Mouse (Mus musculus) embryonic facial prominence, embryonic 13.5 days (tissue): ENCODE data around the gene Meis1. TPM values are rescaled to one million over a fixed set of nuclear protein-coding genes. Genes with fewer than 3 reads are reported as not detected.

Experiments
- ATAC-seq: fragments of 200-750 bp; cut with Nextera tagmentation; 2 replicates; pipeline ENCODE4 v1.8.0; 2017; ENCODE audit warnings: low read depth; ENCODE audit not compliant: insufficient number of reproducible peaks, insufficient read depth, low FRiP score, low TSS enrichment
- H3K27ac ChIP-seq: fragments of 300-500 bp; sonication (generic); 2 replicates; pipeline ENCODE4 v1.5.1; 2015; ENCODE audit warnings: moderate library complexity, mild to moderate bottlenecking, inconsistent platforms
- H3K27me3 ChIP-seq: fragments of 300-500 bp; sonication (generic); 2 replicates; pipeline ENCODE4 v1.6.1; 2015; ENCODE audit warnings: mild to moderate bottlenecking, inconsistent platforms
- H3K36me3 ChIP-seq: fragments of 300-500 bp; sonication (generic); 2 replicates; pipeline ENCODE4 v1.6.1; 2015; ENCODE audit warnings: mild to moderate bottlenecking, inconsistent platforms
- H3K4me1 ChIP-seq: fragments of 300-500 bp; sonication (generic); 2 replicates; pipeline ENCODE4 v1.6.1; 2015; ENCODE audit warnings: inconsistent platforms
- H3K4me2 ChIP-seq: fragments of 300-500 bp; sonication (generic); 2 replicates; pipeline ENCODE4 v1.6.1; 2015; ENCODE audit warnings: moderate library complexity, mild to moderate bottlenecking, inconsistent platforms
- H3K4me3 ChIP-seq: fragments of 300-500 bp; sonication (generic); 2 replicates; pipeline ENCODE4 v1.5.1; 2015; ENCODE audit warnings: mild to moderate bottlenecking, inconsistent platforms
- H3K9ac ChIP-seq: fragments of 300-500 bp; sonication (generic); 2 replicates; pipeline ENCODE4 v1.6.1; 2015; ENCODE audit warnings: mild to moderate bottlenecking, inconsistent platforms
- H3K9me3 ChIP-seq: fragments of 300-500 bp; sonication (generic); 2 replicates; pipeline ENCODE4 v1.6.1; 2016; ENCODE audit warnings: inconsistent platforms
- WGBS: fragments of 180-500 bp; shearing (Covaris S2); methylation state at CpG from one replicate; pipeline ENCODE4 v1.1.7; 2015; ENCODE audit warnings: mixed read lengths; 5-methylcytosine and 5-hydroxymethylcytosine counted together
- polyA plus RNA-seq: library from polyadenylated mRNA; unstranded; fragments of >200 nt; fragmentation: Nextera tagmentation; extraction: Ambion mirVana; gene quantifications from 2 replicates; pipeline ENCODE4 v1.2.1, GENCODE M21; 2015

Gene Meis1
- polyA plus RNA-seq, 1 experiment from 2014 or later: 47.4 TPM

- peaks cover 36% of the 10 kb centered on the region for H3K27me3 ChIP-seq
- no peaks in the 10 kb centered on the region for H3K9me3 ChIP-seq
- H3K4me3 ChIP-seq: peak overlapping the region; percentile 50
- H3K9ac ChIP-seq: peak overlapping the region; percentile 67
- peaks cover 32% of the 10 kb centered on the region for H3K4me1 ChIP-seq
- ATAC-seq: peak; percentile 76
- H3K27ac ChIP-seq: peak overlapping the region; percentile 85
- peak overlapping the region; percentile 88 for H3K4me2 ChIP-seq
- under 1% methylated on average over 23 of the region's 27 CpGs for WGBS
- no peaks in the 10 kb centered on the region for H3K36me3 ChIP-seq
These were observed 141.2 kb downstream of the Meis1 start for GRCm38 (mm10) chr11:18877626-18878011.

- Histone ChIP-seq H3K27ac (peak overlapping the region; percentile 66), H3K27me3 (peaks cover 36% of the 10 kb centered on the region), H3K9ac (peak overlapping the region; percentile 71), H3K36me3 (no peaks in the 10 kb centered on the region), H3K4me2 (peak overlapping the region; percentile 88), H3K4me3 (peak overlapping the region; percentile 50), H3K9me3 (no peaks in the 10 kb centered on the region), H3K4me1 (peaks cover 32% of the 10 kb centered on the region)
- WGBS: under 1% methylated on average over 36 of the region's 40 CpGs
- peak; percentile 22; the same call in 1 of the 2 replicates for ATAC-seq
These were observed 141.7 kb downstream of the Meis1 start for GRCm38 (mm10) chr11:18876886-18877625.

- Histone ChIP-seq H3K4me1 (peaks cover 38% of the 10 kb centered on the region), H3K9ac (peak overlapping the region; percentile 71)
These were observed 142.6 kb downstream of the Meis1 start for GRCm38 (mm10) chr11:18875911-18876885.

GRCm38 (mm10) chr11:18875001-18875902, 143.5 kb downstream of the Meis1 start:
- no peak; the same call in 1 of the 2 replicates for ATAC-seq
- H3K4me3 ChIP-seq: peak overlapping the region; percentile 50

More at GRCm38 (mm10) chr11:18875911-18876885, 142.6 kb downstream of the Meis1 start:
- peaks cover 38% of the 10 kb centered on the region for H3K27me3 ChIP-seq
- H3K4me3 ChIP-seq: peak overlapping the region; percentile 50
- H3K27ac ChIP-seq: peak overlapping the region; percentile 66
- H3K9me3 ChIP-seq: no peaks in the 10 kb centered on the region
- no peaks in the 10 kb centered on the region for H3K36me3 ChIP-seq
- no peak; the same call in 1 of the 2 replicates for ATAC-seq
- WGBS: 4% methylated on average over 27 of the region's 27 CpGs
- H3K4me2 ChIP-seq: peak overlapping the region; percentile 88

GRCm38 (mm10) chr11:18874278-18875000, 144.3 kb downstream of the Meis1 start:
- H3K27ac ChIP-seq: no peak overlapping the region
- no peak for ATAC-seq
- 2% methylated on average over 18 of the region's 18 CpGs for WGBS
- peaks cover 56% of the 10 kb centered on the region for H3K27me3 ChIP-seq
- no peak overlapping the region for H3K9ac ChIP-seq
- H3K4me1 ChIP-seq: peaks cover 49% of the 10 kb centered on the region
- H3K4me2 ChIP-seq: peak overlapping the region; percentile 88
- no peaks in the 10 kb centered on the region for H3K9me3 ChIP-seq
- no peaks in the 10 kb centered on the region for H3K36me3 ChIP-seq
- H3K4me3 ChIP-seq: peak overlapping the region; percentile 50

More at GRCm38 (mm10) chr11:18875001-18875902, 143.5 kb downstream of the Meis1 start:
- H3K9ac ChIP-seq: 0 out of 2 replicates have a peak overlapping the region, but pooled peaks have one; percentile 16
- H3K27me3 ChIP-seq: peaks cover 48% of the 10 kb centered on the region
- 1% methylated on average over 27 of the region's 27 CpGs for WGBS
- peak overlapping the region; percentile 66; the same call in 1 of the 2 replicates for H3K27ac ChIP-seq
- H3K36me3 ChIP-seq: no peaks in the 10 kb centered on the region
- H3K9me3 ChIP-seq: no peaks in the 10 kb centered on the region
- peak overlapping the region; percentile 88 for H3K4me2 ChIP-seq
- peaks cover 45% of the 10 kb centered on the region for H3K4me1 ChIP-seq

GRCm38 (mm10) chr11:18873451-18874277, 145.1 kb downstream of the Meis1 start:
- Histone ChIP-seq H3K9ac (no peak overlapping the region), H3K27me3 (peaks cover 57% of the 10 kb centered on the region), H3K9me3 (no peaks in the 10 kb centered on the region), H3K4me3 (no peak overlapping the region), H3K4me1 (peaks cover 49% of the 10 kb centered on the region), H3K4me2 (peak overlapping the region; percentile 88), H3K36me3 (no peaks in the 10 kb centered on the region), H3K27ac (no peak overlapping the region)
- 4% methylated on average over 9 of the region's 9 CpGs for WGBS
- no peak for ATAC-seq

- peaks cover 62% of the 10 kb centered on the region for H3K27me3 ChIP-seq
- no peak overlapping the region; the same call in 1 of the 2 replicates for H3K4me2 ChIP-seq
- no peak overlapping the region for H3K4me3 ChIP-seq
- ATAC-seq: no peak
- H3K9ac ChIP-seq: no peak overlapping the region
- H3K4me1 ChIP-seq: peaks cover 49% of the 10 kb centered on the region
- H3K27ac ChIP-seq: no peak overlapping the region
- no peaks in the 10 kb centered on the region for H3K36me3 ChIP-seq
- H3K9me3 ChIP-seq: no peaks in the 10 kb centered on the region
- 10% methylated on average over 3 of the region's 3 CpGs for WGBS
These were observed 146.0 kb downstream of the Meis1 start for GRCm38 (mm10) chr11:18872793-18873192.

GRCm38 (mm10) chr11:18872118-18872751, 146.6 kb downstream of the Meis1 start:
- 4% methylated on average over 11 of the region's 12 CpGs for WGBS
- peaks cover 66% of the 10 kb centered on the region for H3K27me3 ChIP-seq

More at GRCm38 (mm10) chr11:18872118-18872751, 146.6 kb downstream of the Meis1 start:
- H3K4me2 ChIP-seq: peak overlapping the region; percentile 71
- H3K27ac ChIP-seq: 0 out of 2 replicates have a peak overlapping the region, but pooled peaks have one; percentile 60
- H3K9ac ChIP-seq: peak overlapping the region; percentile 67
- no peaks in the 10 kb centered on the region for H3K9me3 ChIP-seq
- H3K4me3 ChIP-seq: peak overlapping the region; percentile 40
- peaks cover 49% of the 10 kb centered on the region for H3K4me1 ChIP-seq
- no peak for ATAC-seq
- H3K36me3 ChIP-seq: no peaks in the 10 kb centered on the region
